Mouse (Mus musculus) heart, postnatal 10 days (tissue): ENCODE data around the gene Mark3. TPM values are rescaled to one million over a fixed set of nuclear protein-coding genes. Genes with fewer than 3 reads are reported as not detected.
A peak's percentile ranks its signal among the peaks of the same experiment; 100 is the strongest.

Experiments used
- DNase-seq, 2 experiments: peaks; one replicate each; pipeline ENCODE4 v3.0.0; 2021
- intact Hi-C: fragments of 180-260 bp; cut with DNase I; formaldehyde crosslinking; loops from one replicate; pipeline ENCODE4 v1.15.1; 2025
- total RNA-seq, 2 experiments: library from RNA; stranded (reverse); gene quantifications; 2 replicates each; pipeline ENCODE4 v1.2.3; 2021

Mark3 gene
- total RNA-seq, 2 experiments from 2014 or later, result 71.0 to 71.7 TPM

GRCm38 (mm10) chr12:111694271-111694781 lies 120.0 kb downstream of the Mark3 start:
- DNase-seq, result peak in 1 of 2 experiments; percentile 43

GRCm38 (mm10) chr12:111694880-111695804 lies 120.8 kb downstream of the Mark3 start:
- intact Hi-C loops, result loop anchor here (5.0 kb wide), 2 partner anchors 37 to 43 kb away; no protein-coding TSS in a partner anchor
- DNase-seq, result no peak

More at GRCm38 (mm10) chr12:111694271-111694781, 120.0 kb downstream of the Mark3 start:
- intact Hi-C loops, result no loop called here

GRCm38 (mm10) chr12:111696239-111696638 lies 121.9 kb downstream of the Mark3 start:
- DNase-seq, result peak; percentile 84 to 88
- intact Hi-C loops, result loop anchor here (1.0 to 5.0 kb wide), 3 partner anchors 28 to 44 kb away; no protein-coding TSS in a partner anchor

- no peak for DNase-seq
- intact Hi-C loops, result loop anchor here (5.0 kb wide), 2 partner anchors 35 to 45 kb away; no protein-coding TSS in a partner anchor
Measured at GRCm38 (mm10) chr12:111697708-111698107, 123.4 kb downstream of the Mark3 start.

- DNase-seq, result no peak
- intact Hi-C loops, result loop anchor here (5.0 kb wide), 2 partner anchors 34 to 46 kb away; no protein-coding TSS in a partner anchor
Measured at GRCm38 (mm10) chr12:111698346-111698913, 124.1 kb downstream of the Mark3 start.

- no peak for DNase-seq
- intact Hi-C loops, result loop anchor here (5.0 kb wide), 2 partner anchors 33 to 47 kb away; no protein-coding TSS in a partner anchor
Measured at GRCm38 (mm10) chr12:111699542-111699941, 125.2 kb downstream of the Mark3 start.

- intact Hi-C loops, result no loop called here
- DNase-seq, result no peak
Measured at GRCm38 (mm10) chr12:111700920-111701458, 126.7 kb downstream of the Mark3 start.

GRCm38 (mm10) chr12:111703301-111703700 lies 129.0 kb downstream of the Mark3 start:
- intact Hi-C loops, result no loop called here
- DNase-seq, result no peak

GRCm38 (mm10) chr12:111704609-111705008 lies 130.3 kb downstream of the Mark3 start:
- intact Hi-C loops, result no loop called here

GRCm38 (mm10) chr12:111705186-111705973 lies 131.1 kb downstream of the Mark3 start:
- intact Hi-C loops, result no loop called here
- peak; percentile 90 to 91 for DNase-seq

More at GRCm38 (mm10) chr12:111704609-111705008, 130.3 kb downstream of the Mark3 start:
- peak; percentile 81 to 82 for DNase-seq

Other genes with a start within 250 kb of the Mark3 start
- 100 to 1,000 TPM in 1 of 2 experiments, 10 to 100 TPM in 1; 96.4 to 106 TPM for gene Cdc42bpb, start 196.8 kb upstream of the Mark3 start, total RNA-seq
- gene Lbhd2, start 167.7 kb upstream of the Mark3 start, total RNA-seq, result not detected
- gene Exoc3l4, start 157.5 kb upstream of the Mark3 start, total RNA-seq, result 1 to 10 TPM; 5.3 to 8.3 TPM
- 10 to 100 TPM; 28.9 to 41.2 TPM for gene Tnfaip2, start 132.1 kb upstream of the Mark3 start, total RNA-seq
- gene Gm266, start 88.7 kb upstream of the Mark3 start, total RNA-seq, result 1 to 10 TPM; 2.2 to 2.4 TPM
- 100 to 1,000 TPM; 196 to 199 TPM for gene Eif5, start 36.5 kb upstream of the Mark3 start, total RNA-seq
- gene Ckb, start 97.8 kb downstream of the Mark3 start, total RNA-seq, result 100 to 1,000 TPM; 127 to 140 TPM
- gene Trmt61a, start 103.6 kb downstream of the Mark3 start, total RNA-seq, result 1 to 10 TPM; 6.4 to 8.3 TPM
- gene Bag5, start 138.7 kb downstream of the Mark3 start, total RNA-seq, result 10 to 100 TPM; 29.1 to 32.7 TPM
- gene Apopt1, start 138.7 kb downstream of the Mark3 start, total RNA-seq, result 10 to 100 TPM; 39.6 to 41.5 TPM
- 100 to 1,000 TPM; 151 to 166 TPM for gene Klc1, start 184.3 kb downstream of the Mark3 start, total RNA-seq
- gene Xrcc3, start 239.3 kb downstream of the Mark3 start, total RNA-seq, result 1 to 10 TPM; 3.5 to 4.0 TPM
- gene Zfyve21, start 239.6 kb downstream of the Mark3 start, total RNA-seq, result 10 to 100 TPM; 44.5 to 53.2 TPM